Mouse (Mus musculus) heart, embryonic 11.5 days (tissue): ENCODE measurements around the gene Kiss1r. TPM values are rescaled to one million over a fixed set of nuclear protein-coding genes. Genes with fewer than 3 reads are reported as not detected.

Source experiments
- ATAC-seq: fragments of 200-750 bp; cut with Nextera tagmentation; replicated peaks from 2 replicates; pipeline ENCODE4 v1.8.0; 2017; ENCODE audit warnings: moderate library complexity; ENCODE audit not compliant: insufficient number of reproducible peaks, low FRiP score, low TSS enrichment
- H3K27ac ChIP-seq: fragments of 300-500 bp; sonication (generic); 2 replicates; pipeline ENCODE4 v1.5.1; 2014; ENCODE audit warnings: mild to moderate bottlenecking, low read depth, low read length
- H3K27me3 ChIP-seq: fragments of 300-500 bp; sonication (generic); 2 replicates; pipeline ENCODE4 v1.6.1; 2014; ENCODE audit warnings: mild to moderate bottlenecking, low read length, mixed read lengths; ENCODE audit not compliant: control insufficient read depth, insufficient read depth
- H3K36me3 ChIP-seq: fragments of 300-500 bp; sonication (generic); 2 replicates; pipeline ENCODE4 v1.6.1; 2014; ENCODE audit warnings: mild to moderate bottlenecking, low read length, moderate library complexity, mixed read lengths; ENCODE audit not compliant: control insufficient read depth, insufficient read depth
- H3K4me1 ChIP-seq: fragments of 300-500 bp; sonication (generic); 2 replicates; pipeline ENCODE4 v1.6.1; 2014; ENCODE audit warnings: low read length; ENCODE audit not compliant: control insufficient read depth, insufficient read depth
- H3K4me2 ChIP-seq: fragments of 300-500 bp; sonication (generic); 2 replicates; pipeline ENCODE4 v1.6.1; 2014; ENCODE audit warnings: mild to moderate bottlenecking, moderate library complexity
- H3K4me3 ChIP-seq: fragments of 300-500 bp; sonication (generic); 2 replicates; pipeline ENCODE4 v1.5.1; 2014; ENCODE audit warnings: low read depth, low read length
- H3K9ac ChIP-seq: fragments of 300-500 bp; sonication (generic); 2 replicates; pipeline ENCODE4 v1.6.1; 2014; ENCODE audit warnings: mild to moderate bottlenecking, low read depth, low read length, moderate library complexity
- H3K9me3 ChIP-seq: fragments of 300-500 bp; sonication (generic); replicated peaks from 2 replicates; pipeline ENCODE4 v1.6.1; 2016; ENCODE audit warnings: low read length; ENCODE audit not compliant: control insufficient read depth
- WGBS: fragments of 180-500 bp; shearing (Covaris S2); extraction: QIAGEN DNeasy Blood & Tissue Kit; methylation state at CpG from one replicate; pipeline ENCODE4 v1.1.7; 2014; ENCODE audit not compliant: insufficient replicate concordance; 5-methylcytosine and 5-hydroxymethylcytosine counted together
- polyA plus RNA-seq: library from polyadenylated mRNA; unstranded; fragments of >200 nt; fragmentation: Nextera tagmentation; extraction: Ambion mirVana; gene quantifications from 2 replicates; pipeline ENCODE4 v1.2.1, GENCODE M21; 2014

Gene Kiss1r
- 0.15 and 0.31 TPM in 2 replicates for polyA plus RNA-seq

DNA sequence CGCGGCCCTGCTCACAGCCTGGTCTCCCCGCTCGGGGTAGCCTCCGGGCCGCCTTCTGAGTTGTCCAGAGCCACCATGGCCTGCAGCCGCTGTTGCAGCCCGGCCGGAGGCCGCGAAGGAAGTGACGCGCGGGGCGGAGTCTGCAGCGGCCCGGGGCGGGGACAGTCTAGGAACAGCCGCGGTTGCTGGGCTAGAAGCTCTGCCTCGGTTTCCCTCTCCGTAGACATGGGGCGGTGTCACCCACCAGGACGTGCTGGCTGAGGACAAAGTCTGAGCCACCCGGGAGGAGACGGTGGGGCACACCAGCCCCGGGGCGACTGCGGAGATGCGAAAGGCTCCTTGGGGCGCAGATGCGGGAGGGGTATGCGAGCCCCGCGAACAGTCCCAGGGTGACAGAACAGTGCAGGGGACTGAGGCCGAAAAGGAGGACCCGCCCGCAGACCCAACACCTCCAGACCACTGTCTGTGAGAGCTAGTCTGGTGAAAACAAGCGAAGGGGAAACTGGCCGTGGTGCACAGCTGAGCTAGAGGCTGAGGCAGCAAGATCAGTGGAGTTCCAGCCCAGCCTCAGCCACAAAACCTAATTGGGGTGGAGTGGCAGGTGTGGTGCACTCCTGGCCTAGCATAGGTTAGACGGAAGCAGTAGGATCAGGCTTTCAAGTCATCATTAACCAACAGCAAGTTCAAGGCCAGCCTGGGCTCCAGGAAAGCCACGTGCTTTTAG, at the start of gene Kiss1r:
Gene Kiss1r, plus strand, starts transcription at position 164 of the 724 bp plus-strand sequence.
- Histone ChIP-seq H3K9ac (peak within 1 kb of the TSS; percentile 84), H3K4me2 (peak within 1 kb of the TSS; percentile 87), H3K36me3 (no peaks in the 10 kb centered on the region), H3K4me1 (peaks cover 51% of the 10 kb centered on the region), H3K27ac (peak within 1 kb of the TSS; percentile 25), H3K4me3 (peak within 1 kb of the TSS; percentile 80), H3K27me3 (peaks cover 46% of the 10 kb centered on the region), H3K9me3 (no peaks in the 10 kb centered on the region)
- peak; percentile 83 for ATAC-seq
- 3% methylated on average over 42 of the region's 42 CpGs for WGBS

DNA sequence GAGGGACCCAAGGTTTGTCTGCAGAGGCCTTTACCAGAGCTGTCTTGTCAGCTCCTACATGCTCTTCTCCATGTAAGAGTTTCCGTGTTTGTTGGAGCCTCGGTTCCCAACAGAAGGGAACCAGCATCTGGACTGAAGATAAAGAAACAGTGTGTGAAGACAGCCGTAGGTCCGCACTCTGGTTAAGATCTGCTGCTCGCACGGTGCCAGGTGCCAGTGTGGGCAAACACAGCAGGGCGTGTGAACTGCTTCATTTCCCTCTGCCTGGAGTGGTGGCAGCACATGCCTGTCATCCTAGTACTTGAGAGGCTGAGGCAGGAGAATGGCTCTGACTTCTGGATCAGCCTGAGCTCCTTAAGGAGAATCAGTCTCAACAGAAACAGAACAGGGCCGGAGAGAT, 44.9 kb upstream of the Kiss1r start:
- WGBS: 80% methylated on average over 8 of the region's 8 CpGs

DNA sequence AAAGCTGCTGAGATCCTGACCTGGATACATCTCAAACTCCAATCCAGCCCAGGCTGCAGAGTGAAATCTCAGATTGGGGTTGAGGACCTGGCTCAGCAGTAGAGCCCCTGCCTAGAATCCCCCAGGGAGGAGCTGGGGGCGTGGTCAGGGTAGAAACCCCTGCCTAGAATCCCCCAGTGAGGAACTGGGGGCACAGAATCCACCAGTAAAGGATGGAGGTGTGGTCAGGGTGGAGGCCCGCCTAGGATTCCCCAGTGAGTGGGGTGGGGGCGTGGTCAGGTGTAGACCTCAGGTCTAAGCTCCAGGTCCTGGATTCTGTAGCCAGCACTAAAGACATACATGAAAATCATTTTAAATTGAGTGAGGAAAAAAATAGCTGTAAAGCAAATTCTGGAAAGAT, 43.9 kb upstream of the Kiss1r start:
- H3K27me3 ChIP-seq: peaks cover 8% of the 10 kb centered on the region; the same call in 1 of the 2 replicates
- no peak overlapping the region for H3K4me3 ChIP-seq
- no peak for ATAC-seq
- H3K9me3 ChIP-seq: no peaks in the 10 kb centered on the region
- no peak overlapping the region for H3K9ac ChIP-seq
- H3K4me1 ChIP-seq: peaks cover 8% of the 10 kb centered on the region
- H3K36me3 ChIP-seq: no peaks in the 10 kb centered on the region
- WGBS: 47% methylated on average over 3 of the region's 3 CpGs
- H3K27ac ChIP-seq: no peak overlapping the region
- no peak overlapping the region; the same call in 1 of the 2 replicates for H3K4me2 ChIP-seq

More for the DNA sequence above, 44.9 kb upstream of the Kiss1r start:
- Histone ChIP-seq H3K4me2 (no peak overlapping the region), H3K4me3 (no peak overlapping the region), H3K9ac (no peak overlapping the region), H3K4me1 (peaks cover 8% of the 10 kb centered on the region), H3K27ac (no peak overlapping the region), H3K27me3 (peaks cover 8% of the 10 kb centered on the region; the same call in 1 of the 2 replicates), H3K36me3 (no peaks in the 10 kb centered on the region), H3K9me3 (no peaks in the 10 kb centered on the region)
- ATAC-seq: no peak

DNA sequence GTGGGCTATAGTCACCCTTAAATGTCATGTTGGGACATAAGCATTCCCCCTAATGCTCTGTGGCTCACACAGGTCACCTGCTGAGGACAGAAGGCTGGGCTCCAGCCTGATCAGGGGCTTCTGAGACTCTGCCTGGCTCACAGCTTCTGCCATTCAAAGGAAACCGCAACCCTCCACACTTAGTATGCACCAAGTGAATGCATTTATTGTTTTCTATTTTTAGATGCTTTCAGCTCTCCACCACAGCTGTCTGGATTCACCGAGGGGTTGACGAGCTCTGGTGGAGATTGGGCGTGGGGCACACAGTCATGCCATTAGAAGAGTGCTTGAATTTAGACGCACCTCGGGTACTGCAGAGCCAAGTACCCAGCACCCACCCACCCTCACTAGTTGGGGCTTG, 43.5 kb upstream of the Kiss1r start:
- WGBS: 12% methylated on average over 6 of the region's 6 CpGs
- Histone ChIP-seq H3K4me3 (peak overlapping the region; percentile 69), H3K9me3 (no peaks in the 10 kb centered on the region), H3K9ac (peak overlapping the region; percentile 64; the same call in 1 of the 2 replicates), H3K27me3 (peaks cover 8% of the 10 kb centered on the region; the same call in 1 of the 2 replicates), H3K27ac (no peak overlapping the region), H3K4me1 (peaks cover 8% of the 10 kb centered on the region), H3K36me3 (no peaks in the 10 kb centered on the region), H3K4me2 (peak overlapping the region; percentile 74)
- no peak for ATAC-seq

DNA sequence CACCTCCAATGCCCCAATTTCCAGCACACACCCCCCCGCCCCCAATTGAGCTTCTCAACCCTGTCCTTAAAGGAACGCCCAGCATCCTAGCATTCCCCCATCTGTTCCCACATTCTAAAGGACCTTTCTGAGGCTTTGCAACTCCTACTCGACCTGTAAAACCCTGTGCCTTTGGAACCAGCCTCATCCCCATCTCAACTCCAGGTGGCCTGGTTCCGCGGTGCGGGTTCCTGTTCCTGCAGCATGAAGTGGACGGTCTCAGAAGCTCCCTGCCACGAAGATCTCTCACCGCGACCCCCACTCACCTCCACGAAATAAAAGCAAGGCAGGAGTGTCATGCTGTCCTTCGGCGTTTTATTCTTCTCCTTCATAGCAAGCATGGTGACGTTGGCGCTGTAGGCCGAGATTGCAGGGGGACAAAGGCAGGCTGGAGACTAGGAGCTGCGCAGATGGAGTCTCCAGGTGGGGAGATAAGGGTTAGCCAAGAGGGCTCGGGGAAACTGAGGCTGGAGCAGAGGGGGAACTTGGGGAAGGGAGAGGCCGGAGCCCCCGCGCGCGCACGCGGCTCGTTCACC, 43.0 kb upstream of the Kiss1r start:
- Histone ChIP-seq H3K27ac (no peak overlapping the region), H3K4me1 (peaks cover 8% of the 10 kb centered on the region), H3K9me3 (no peaks in the 10 kb centered on the region), H3K27me3 (peaks cover 8% of the 10 kb centered on the region; the same call in 1 of the 2 replicates), H3K9ac (peak overlapping the region; percentile 64), H3K36me3 (no peaks in the 10 kb centered on the region), H3K4me2 (peak overlapping the region; percentile 74), H3K4me3 (peak overlapping the region; percentile 69)
- WGBS: 6% methylated on average over 19 of the region's 26 CpGs
- ATAC-seq: no peak

DNA sequence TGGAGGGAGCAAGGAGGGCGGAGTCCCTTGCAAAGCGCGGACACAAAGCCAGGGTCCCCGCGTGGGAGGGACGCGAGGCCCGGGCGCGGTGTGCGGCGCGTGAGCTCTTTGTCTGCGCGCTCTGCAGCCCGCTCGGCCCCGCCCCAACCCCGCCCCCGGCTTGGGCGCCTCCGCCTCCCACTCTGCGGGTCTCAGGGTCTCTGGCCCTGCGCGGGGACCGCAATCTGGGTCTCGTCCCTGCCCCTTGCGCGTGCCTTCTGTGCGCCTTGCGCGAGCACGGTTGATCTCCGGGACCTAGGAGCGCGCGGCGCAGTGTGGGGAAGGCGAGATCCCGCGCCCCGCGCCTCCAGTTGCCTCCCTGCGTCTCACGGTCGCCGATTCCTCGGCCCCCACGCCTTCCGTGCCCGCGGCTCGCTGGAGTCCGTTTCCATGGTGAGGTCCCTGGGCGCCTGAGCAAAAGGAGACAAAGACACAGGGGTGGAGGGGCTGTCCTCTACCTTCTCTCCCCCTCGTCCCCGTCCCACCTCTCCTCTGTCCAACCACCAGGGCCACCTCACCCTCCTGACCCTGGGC, 42.4 kb upstream of the Kiss1r start, which contains the start of the genes Prtn3 and Plppr3:
Gene Prtn3, plus strand, starts transcription at position 187 of the 573 bp plus-strand sequence.
Gene Plppr3, minus strand, starts transcription at position 345 of the 573 bp plus-strand sequence.
- peak; percentile 50 for ATAC-seq
- H3K9me3 ChIP-seq: no peaks in the 10 kb centered on the region
- no peak within 1 kb of the TSS for H3K27ac ChIP-seq
- peak within 1 kb of the TSS; percentile 64 for H3K9ac ChIP-seq
- H3K4me1 ChIP-seq: peaks cover 9% of the 10 kb centered on the region
- H3K4me2 ChIP-seq: peak within 1 kb of the TSS; percentile 74
- WGBS: 0% methylated on average over 42 of the region's 57 CpGs
- H3K4me3 ChIP-seq: peak within 1 kb of the TSS; percentile 69
- H3K36me3 ChIP-seq: no peaks in the 10 kb centered on the region
- peaks cover 8% of the 10 kb centered on the region; the same call in 1 of the 2 replicates for H3K27me3 ChIP-seq

DNA sequence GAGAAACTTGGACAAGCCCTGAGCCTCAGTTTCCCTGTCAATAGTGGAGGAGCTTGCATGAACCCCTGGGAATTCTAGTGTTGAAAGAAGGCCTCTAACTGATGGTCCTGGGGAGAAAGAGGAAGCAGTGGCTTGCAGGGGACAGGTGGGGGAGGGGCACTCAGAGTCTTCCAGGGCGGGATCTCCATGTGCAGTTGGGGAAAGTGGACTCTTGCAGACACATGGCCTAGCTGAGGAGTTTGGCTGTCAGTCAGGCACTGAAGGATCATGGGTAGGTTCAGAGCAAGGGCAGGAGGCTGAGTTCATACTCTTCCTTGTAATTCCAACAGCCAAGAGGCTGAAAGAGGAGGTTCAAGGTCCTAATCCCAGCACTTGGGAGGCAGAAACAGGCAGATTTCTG, 39.6 kb upstream of the Kiss1r start:
- Histone ChIP-seq H3K27me3 (peaks cover 12% of the 10 kb centered on the region), H3K4me3 (no peak overlapping the region), H3K4me1 (peaks cover 20% of the 10 kb centered on the region), H3K4me2 (no peak overlapping the region), H3K36me3 (no peaks in the 10 kb centered on the region), H3K9ac (no peak overlapping the region), H3K9me3 (no peaks in the 10 kb centered on the region), H3K27ac (no peak overlapping the region)
- 36% methylated on average over 1 of the region's 1 CpGs for WGBS
- no peak for ATAC-seq

DNA sequence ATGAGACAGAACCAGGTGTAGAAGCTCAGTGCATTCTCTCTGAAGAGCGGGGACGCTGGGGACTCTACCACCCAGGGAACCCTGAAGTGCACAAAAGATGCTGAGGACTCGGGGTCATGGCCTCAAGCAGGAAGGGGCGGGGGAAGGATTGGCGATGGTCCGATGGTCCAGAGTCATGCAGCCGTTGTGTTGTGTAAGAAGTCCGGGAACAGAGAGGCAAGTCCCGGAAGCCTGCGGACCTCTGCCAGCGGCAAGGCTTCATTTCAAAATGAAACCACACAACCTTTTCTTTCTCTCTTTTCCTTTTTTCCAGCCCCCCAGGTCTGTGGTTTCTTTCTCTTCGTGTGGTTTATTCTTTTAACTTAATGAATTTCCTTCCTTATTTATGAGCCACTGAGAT, 39.0 kb upstream of the Kiss1r start:
- 57% methylated on average over 12 of the region's 12 CpGs for WGBS
- Histone ChIP-seq H3K4me1 (peaks cover 25% of the 10 kb centered on the region), H3K4me2 (no peak overlapping the region)

More for the DNA sequence above, 39.0 kb upstream of the Kiss1r start:
- no peak for ATAC-seq
- Histone ChIP-seq H3K9ac (no peak overlapping the region), H3K9me3 (no peaks in the 10 kb centered on the region), H3K27ac (no peak overlapping the region), H3K36me3 (no peaks in the 10 kb centered on the region), H3K4me3 (no peak overlapping the region), H3K27me3 (peaks cover 15% of the 10 kb centered on the region)
